Mouse (Mus musculus): ENCODE data around the gene Dpysl5.
A peak's percentile ranks its signal among the peaks of the same experiment; 100 is the strongest.

DNA sequence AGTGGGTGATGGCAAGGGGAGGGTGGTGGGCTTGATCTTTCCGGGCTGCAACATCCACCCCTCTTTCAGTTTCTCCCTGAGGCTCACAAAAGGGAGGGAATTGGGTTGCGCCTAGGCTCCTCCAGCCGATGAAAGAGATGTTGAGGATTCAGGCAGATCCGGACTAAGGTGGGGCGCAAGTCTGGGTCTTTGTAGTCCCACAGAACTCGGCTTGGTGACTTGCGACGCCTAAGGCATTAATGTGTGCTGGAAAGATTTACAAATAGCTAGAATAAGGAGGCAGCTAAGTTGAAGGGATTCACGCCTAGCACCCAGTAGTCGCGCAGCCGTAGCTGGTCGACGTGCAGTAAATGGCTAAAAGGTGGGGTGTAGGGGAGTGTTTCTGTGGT, 632 bp downstream of the Dpysl5 start:
- TF ChIP-seq CTCF (IDR thresholded peaks at IDR 0.05; ENCODE audit: control insufficient read depth, insufficient read depth, insufficient replicate concordance, low read depth, low read length): no peak
- TF ChIP-seq POLR2A (IDR thresholded peaks at IDR 0.05; ENCODE audit: control insufficient read depth, low read depth, low read length): 0 out of 2 replicates have a peak, but pooled peaks have one; percentile 21
